Mouse (Mus musculus) erythroblast, embryonic 14.5 days (primary cell): Measurements from ENCODE around the gene Armh3.

Experiments
- GATA1 ChIP-seq: IDR thresholded peaks from 2 replicates; pipeline ENCODE4 v1.6.1; 2012; ENCODE audit warnings: low read length, inconsistent platforms, mixed read lengths
- TAL1 ChIP-seq: IDR thresholded peaks from 3 replicates; pipeline ENCODE4 v1.6.1; 2012; ENCODE audit warnings: low read length, inconsistent platforms, mixed read lengths

- no peak for TF ChIP-seq GATA1
- no peak for TF ChIP-seq TAL1
These were observed 468 bp upstream of the Armh3 start for GRCm38 (mm10) chr19:45998694-45999217.
